Mouse (Mus musculus) lung, postnatal 10 days (tissue): ENCODE data around the gene Rapgef2.
"Not testable (repeated sequence)": the region's sequence is repeated elsewhere in the genome, so short reads cannot be mapped to it uniquely, and the experiment has no call there.

Source experiments
- DNase-seq: peaks from one replicate; pipeline ENCODE4 v3.0.0; 2021

Rapgef2 gene

DNA sequence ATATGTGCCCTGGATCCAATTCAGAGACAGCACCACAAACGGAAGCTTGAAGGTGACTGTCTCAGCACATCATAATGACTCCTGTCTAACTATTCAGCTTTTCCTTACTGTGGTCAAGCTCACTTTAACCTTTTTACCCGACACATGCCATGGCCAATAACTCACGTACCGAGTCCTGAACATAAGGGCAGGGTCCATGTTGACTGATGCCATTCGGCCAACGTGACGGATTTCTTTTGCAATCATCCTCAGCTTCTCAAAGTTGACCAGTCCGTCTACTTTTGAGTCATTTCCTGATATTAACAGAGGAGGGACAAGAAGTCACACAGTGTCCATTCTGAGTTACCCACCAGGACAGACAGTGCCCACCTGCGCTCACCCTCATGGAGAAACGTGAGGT, 203.3 kb downstream of the Rapgef2 start:
- DNase-seq, result no peak

DNA sequence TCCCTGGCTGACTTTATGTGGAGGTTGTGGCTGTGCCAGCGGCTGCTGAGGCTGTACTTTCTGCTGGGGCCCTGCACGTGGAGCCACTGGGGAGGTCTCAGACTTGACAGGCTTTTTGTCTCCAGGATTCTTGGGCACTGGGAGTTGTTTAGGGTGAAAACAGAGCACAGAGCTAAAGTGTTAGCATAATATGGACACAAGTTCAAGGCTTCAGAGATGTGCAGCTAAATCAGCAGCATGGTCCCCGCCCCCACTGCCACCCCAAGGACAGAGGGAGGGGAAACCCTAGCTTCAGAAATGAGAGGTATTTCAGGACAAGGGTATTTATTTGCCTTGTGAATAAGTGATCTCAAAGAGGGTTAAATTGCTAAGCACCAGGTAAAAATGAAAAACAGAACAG, 207.2 kb downstream of the Rapgef2 start:
- DNase-seq, result no peak

DNA sequence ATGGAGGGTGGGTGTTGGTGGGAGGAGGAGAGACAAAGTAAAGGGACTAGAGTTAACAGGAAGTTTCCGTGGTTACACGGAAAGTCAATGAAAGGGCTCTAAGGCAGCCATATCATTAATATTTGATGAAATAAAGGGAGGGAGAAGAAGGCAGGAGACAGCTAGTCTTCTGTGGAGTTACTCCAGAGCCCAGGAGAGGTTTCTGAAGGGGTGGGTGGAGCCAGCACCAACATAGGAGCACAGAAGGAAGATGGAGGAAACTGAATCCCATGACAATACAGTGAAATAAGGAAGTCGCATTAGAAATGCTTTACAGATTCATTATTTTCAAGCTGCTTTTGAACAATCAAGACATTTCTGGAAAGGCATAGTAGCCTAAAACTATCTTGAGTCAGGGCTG, 211.3 kb downstream of the Rapgef2 start:
- DNase-seq, result no peak

DNA sequence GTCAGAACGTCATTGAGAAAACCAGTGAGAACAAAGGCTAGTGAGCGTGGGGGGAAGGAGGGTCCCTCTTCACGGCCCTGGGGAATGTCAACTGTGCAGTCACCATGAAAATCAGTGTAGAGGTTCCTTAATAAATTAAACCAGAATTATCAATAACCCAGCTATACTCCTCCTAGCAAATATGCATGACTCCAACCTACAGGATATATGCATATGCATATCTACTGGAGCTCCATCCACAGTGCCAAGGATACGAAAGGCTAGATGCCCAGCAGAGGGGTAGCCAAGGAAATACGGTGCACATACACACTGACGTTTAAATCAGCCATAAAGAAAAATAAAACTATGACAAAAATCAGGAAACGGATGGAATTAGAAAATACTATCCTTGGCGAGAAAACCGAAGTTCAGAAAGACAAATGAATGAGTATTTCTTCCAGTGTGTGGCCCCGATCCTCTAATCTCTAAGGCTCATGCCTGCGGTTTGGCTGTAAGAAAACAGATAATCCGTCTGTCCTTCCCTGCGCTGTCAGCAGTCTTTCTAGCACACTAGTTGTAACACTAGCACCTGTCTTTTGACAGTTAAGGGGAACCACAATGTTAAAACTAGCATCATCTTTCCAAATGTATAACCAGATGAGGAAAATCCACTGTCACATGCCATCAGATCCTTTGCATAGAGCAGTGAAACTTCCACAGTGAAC, 212.6 kb downstream of the Rapgef2 start:
- no peak for DNase-seq

DNA sequence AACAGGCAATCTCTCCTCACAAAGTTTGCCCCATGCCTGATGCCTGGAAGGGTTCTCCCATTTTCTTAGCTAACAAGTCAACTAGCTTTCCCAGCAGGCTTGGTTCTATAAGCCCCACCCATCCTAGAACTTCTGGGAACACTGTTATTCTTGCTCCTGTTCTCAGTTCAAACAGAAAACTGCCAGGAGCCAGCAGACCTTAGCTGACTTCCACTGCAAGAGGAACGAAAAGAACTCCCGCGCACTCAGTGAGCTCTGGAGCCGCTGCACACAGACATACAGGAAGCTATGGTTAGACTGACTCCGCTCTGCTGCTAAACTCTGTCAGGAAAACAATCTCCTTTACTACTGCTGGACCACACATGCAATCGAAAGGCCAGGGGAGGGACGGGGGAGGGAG, 214.8 kb downstream of the Rapgef2 start:
- DNase-seq, result peak; percentile 11

DNA sequence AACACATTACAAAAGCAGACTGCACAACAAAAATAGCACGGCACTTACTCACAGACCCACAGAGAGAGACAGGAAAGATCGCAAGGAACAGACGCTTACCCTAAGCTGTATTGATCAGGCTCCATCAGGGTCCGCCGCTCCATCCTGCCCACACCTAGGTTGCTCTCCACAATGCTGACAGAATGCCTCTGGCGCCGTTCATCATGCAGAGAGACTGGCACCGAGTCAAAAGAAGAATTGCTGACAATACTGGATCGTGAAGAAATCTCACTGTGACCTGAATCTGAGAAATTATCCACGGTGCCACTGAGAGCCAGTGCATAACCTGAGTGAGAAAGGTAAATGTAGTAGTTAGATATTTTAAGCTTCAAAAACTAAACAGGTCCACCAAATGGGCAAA, 216.4 kb downstream of the Rapgef2 start:
- no peak for DNase-seq

DNA sequence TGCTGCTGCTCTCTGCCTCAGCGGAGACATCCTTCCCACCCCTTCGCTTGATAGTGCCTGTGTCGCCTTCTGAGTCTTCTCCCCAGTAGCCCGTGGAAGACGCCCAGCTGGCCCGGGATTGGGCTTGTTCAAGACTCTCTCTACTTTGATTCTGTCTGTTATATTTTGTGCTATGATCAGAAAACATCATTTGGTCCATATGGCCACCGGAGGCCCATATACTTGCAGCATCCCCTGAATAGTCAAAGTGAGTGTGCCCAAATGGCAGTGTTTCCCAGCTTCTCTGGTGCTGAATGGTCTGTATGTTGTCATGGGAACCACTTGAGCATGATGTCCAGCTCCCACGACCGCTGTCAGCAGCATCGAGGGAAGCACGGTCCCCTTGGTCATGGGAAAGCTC, 217.3 kb downstream of the Rapgef2 start:
- DNase-seq, result no peak

DNA sequence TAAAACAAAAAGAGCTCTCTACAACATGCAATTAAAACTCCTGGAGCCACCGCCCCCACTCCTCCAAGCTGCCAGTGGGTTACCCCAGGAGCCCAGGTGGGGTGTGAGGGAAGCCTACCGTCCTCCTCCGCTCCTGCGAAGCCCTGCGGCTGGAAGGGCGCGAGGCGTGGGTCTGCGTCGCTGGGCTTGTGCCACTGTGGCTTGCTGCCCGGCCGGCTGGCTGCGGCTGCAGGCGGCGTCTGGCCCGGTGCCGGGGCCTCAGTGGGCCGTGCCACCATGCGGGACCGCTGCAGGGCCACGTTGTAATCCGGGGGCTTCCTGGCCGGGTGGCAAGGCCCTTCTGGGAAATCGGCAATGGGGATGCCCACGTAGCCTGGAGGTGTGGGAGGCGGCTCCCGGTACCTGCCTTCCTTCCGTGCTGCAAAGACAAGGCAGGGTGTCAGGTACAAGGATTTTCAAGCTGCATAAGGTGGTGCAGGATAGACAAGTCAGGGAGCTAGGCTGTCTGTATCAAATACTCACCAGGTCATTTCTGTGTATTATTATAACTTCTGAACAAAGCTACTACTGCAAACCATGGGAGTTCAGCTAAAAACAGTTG, 219.8 kb downstream of the Rapgef2 start:
- no peak for DNase-seq

GRCm38 (mm10) chr3:79064096-79064495, 222.2 kb downstream of the Rapgef2 start:
- no peak for DNase-seq

- no peak for DNase-seq
These were observed 224.9 kb downstream of the Rapgef2 start for GRCm38 (mm10) chr3:79061426-79061825.

- not testable (repeated sequence) for DNase-seq
These were observed 227.8 kb downstream of the Rapgef2 start for GRCm38 (mm10) chr3:79058491-79058890.

DNA sequence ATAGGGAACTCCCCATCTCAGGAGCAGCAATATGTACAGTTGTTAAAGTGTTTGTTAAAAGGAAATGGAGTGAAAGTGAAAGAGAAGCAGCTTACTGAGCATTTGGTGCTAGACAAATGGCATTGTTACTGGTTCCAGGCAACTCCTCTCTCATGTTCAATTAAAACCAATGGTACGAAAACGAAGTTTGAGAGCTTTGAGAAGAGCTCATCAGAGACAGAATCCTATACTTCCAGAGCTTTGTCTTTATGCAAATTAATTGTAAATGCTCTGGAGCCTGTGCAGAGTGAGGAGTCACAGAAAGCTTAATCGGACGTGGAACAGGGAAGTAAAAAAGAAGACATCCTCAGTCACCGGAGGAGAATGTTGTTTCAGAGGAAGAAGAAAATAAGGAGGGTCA, 241.1 kb downstream of the Rapgef2 start:
- no peak for DNase-seq

DNA sequence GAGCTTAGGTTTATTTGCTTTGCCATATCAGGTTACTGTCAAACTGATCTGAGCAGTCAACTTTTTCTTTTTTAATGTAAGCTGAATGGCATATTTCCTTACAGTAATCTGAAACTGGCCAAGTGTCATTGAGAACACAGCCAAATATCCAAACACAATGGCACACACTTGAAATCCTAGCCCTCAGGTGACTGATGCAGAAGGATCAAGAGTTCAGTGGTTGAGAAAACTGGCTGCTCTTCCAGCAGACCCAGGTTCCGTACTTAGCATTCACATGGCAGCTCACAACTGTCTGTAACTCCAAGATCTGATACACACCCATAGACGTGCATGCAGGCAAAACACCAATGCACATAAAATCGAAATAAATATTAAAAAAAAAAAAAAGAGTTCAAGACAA, 243.3 kb downstream of the Rapgef2 start:
- no peak for DNase-seq

DNA sequence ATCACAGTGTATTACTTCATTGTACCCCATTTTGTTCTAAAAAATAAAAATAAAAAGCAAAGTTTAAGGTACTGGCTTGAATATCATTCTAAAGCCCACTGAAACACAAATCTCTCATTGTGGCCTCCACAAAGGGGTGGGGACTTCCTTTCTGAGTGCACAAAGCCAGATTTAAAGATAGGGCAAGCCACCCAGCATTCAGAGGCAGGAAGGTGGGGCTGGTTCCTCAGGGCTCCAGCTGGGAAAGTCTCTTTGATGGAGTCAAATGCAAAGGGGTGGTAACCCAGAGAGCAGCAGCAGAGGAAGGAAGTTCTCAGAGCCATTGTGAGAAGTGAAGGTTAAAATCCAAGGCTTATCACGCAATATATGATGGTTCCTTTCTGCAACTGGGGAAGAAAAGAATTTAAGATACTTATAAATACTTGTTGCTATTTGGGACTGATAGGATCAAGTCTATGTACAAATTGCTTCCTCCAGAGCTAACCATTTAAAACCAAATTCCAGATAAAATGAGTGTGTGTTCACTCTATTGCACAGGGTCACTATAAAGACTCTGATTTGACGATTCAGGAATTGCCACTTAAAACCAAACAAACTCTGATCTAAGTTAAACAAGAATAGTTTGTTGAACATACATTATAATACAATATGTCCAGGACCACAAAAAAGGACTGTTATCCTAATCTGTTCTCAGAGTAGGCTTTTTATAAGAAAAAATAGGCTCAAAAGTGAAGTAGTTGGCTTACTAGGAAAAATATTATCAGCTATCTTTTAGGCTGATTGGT, 246.5 kb downstream of the Rapgef2 start:
- peak; percentile 49 for DNase-seq

DNA sequence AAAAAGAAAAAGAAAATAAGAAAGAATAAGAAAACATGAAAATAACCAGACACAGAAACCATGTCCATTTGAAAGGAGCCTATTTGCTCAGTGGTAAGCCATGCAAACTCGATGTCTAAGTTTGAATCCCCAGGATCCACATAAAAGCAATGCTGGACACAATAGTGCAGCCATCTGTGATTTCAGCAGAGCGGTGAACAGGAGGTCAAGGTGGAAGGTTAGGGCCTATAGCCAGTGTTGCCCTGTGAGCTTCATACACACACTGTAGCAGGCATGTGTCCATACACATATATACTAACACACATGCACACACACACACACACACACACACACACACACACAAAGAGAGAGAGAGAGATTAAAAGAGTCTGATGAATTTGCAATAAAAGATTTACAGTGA, 247.3 kb downstream of the Rapgef2 start:
- DNase-seq, result no peak

DNA sequence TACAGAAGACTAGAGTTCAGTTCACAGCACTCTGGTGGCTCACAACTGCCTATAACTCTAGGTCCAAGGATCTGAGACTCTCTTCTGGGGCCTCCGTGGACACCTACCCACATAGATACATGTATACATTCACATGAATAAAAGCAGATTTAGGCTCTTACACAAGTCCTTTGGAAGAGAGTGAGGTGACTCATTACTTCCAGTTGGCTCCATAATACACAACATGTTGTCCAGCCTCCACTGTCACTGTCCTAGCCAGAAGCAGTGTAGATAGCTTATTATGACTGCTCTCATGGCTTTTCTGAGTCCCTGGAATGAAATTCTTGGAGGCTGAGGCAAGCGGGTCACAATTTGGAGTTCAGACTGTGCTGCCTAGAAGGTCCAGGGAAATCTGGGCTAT, 251.9 kb downstream of the Rapgef2 start:
- no peak for DNase-seq

- DNase-seq, result no peak
These were observed 255.5 kb downstream of the Rapgef2 start for GRCm38 (mm10) chr3:79030855-79031254.

- DNase-seq, result peak; percentile 44
These were observed 258.0 kb downstream of the Rapgef2 start for GRCm38 (mm10) chr3:79028153-79028878.

- peak; percentile 20 for DNase-seq
These were observed 260.3 kb downstream of the Rapgef2 start for GRCm38 (mm10) chr3:79025983-79026382.

GRCm38 (mm10) chr3:79023735-79024328, 262.5 kb downstream of the Rapgef2 start:
- no peak for DNase-seq

DNA sequence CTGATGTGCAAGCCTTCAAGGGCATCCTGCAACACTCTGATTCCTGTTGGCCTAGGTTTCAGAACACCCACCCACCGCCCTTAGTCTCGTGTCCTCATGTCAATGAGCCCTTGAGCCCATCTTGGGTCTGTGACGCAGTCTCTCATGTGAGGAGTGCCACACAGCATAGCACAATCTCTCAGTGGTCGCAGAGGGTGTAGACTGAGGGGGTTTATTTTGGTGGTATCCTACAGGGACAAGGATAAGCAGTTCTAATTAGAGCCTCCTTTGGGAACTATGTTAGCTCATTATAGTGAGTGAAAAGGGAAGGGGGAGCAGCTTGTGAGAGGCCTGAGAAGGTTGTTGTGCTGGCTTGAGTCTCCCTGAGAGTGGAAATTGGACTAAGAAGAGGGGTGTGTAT, 263.6 kb downstream of the Rapgef2 start:
- DNase-seq, result no peak

DNA sequence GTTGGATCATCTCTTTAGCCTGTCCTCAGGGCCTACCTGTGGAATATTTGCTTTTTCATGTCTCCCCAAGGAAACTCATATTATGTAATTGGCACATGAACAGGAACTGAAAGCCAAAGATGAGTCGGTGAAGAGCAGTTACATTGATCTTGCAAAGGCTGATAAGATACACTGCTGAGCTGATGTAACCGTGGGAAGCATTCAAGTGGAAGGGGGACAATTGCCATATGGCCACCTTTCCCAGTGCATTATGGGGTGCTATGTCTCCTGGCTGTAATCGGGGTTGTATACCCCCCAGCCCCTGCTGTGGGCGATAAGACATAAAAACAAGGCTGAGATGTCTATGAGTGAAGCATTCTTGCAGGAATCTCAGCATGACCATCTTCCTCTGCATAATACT, 268.9 kb downstream of the Rapgef2 start:
- DNase-seq, result no peak

GRCm38 (mm10) chr3:79016830-79017229, 269.5 kb downstream of the Rapgef2 start:
- no peak for DNase-seq
